Mouse (Mus musculus) erythroblast, adult 5-6 weeks (primary cell): ENCODE data around the gene Pxn. TPM values are rescaled to one million over a fixed set of nuclear protein-coding genes. Genes with fewer than 3 reads are reported as not detected.

Experiments
- total RNA-seq, 2 experiments: library from RNA; stranded (forward) in 1 of 2; stranded (reverse) in 1 of 2; fragments of 150-400 nt in 1 of 2; fragments of 200-764, 138-1000 nt in 1 of 2; gene quantifications; 2 replicates each; pipeline versions ENCODE4 v1.2.3 to v1.2.4; 2015 to 2017; ENCODE audit warnings: low replicate concordance in 2 of 2

Gene Pxn
- total RNA-seq, 2 experiments from 2014 or later, result 18.8 to 57.5 TPM

Other genes with a start within 250 kb of the Pxn start
- 505 and 538 TPM in 2 replicates for gene Rnf10, start 233.8 kb upstream of the Pxn start, total RNA-seq (2015; ENCODE audit: low replicate concordance)
- gene Rnf10, start 233.8 kb upstream of the Pxn start, total RNA-seq (2017; ENCODE audit: low replicate concordance), result 1,329 and 1,906 TPM in 2 replicates
- gene Coq5, start 227.0 kb upstream of the Pxn start, total RNA-seq (2015; ENCODE audit: low replicate concordance), result 1.7 and 2.5 TPM in 2 replicates
- gene Coq5, start 227.0 kb upstream of the Pxn start, total RNA-seq (2017; ENCODE audit: low replicate concordance), result 8.3 and 12.3 TPM in 2 replicates
- gene Dynll1, start 205.7 kb upstream of the Pxn start, total RNA-seq (2015; ENCODE audit: low replicate concordance), result 181 and 187 TPM in 2 replicates
- 61.4 and 103 TPM in 2 replicates for gene Dynll1, start 205.7 kb upstream of the Pxn start, total RNA-seq (2017; ENCODE audit: low replicate concordance)
- 25.5 and 41.1 TPM in 2 replicates for gene Srsf9, start 179.5 kb upstream of the Pxn start, total RNA-seq (2015; ENCODE audit: low replicate concordance)
- 29.1 and 32.1 TPM in 2 replicates for gene Srsf9, start 179.5 kb upstream of the Pxn start, total RNA-seq (2017; ENCODE audit: low replicate concordance)
- gene Gatc, start 165.5 kb upstream of the Pxn start, total RNA-seq (2015; ENCODE audit: low replicate concordance), result 15.0 and 18.4 TPM in 2 replicates
- gene Gatc, start 165.5 kb upstream of the Pxn start, total RNA-seq (2017; ENCODE audit: low replicate concordance), result 1.8 and 4.1 TPM in 2 replicates
- 9.6 and 9.8 TPM in 2 replicates for gene Triap1, start 165.5 kb upstream of the Pxn start, total RNA-seq (2015; ENCODE audit: low replicate concordance)
- gene Triap1, start 165.5 kb upstream of the Pxn start, total RNA-seq (2017; ENCODE audit: low replicate concordance), result 2.8 and 7.7 TPM in 2 replicates
- 164 and 167 TPM in 2 replicates for gene Cox6a1, start 157.7 kb upstream of the Pxn start, total RNA-seq (2015; ENCODE audit: low replicate concordance)
- 24.7 and 54.8 TPM in 2 replicates for gene Cox6a1, start 157.7 kb upstream of the Pxn start, total RNA-seq (2017; ENCODE audit: low replicate concordance)
- gene Msi1, start 77.1 kb upstream of the Pxn start, total RNA-seq (2015; ENCODE audit: low replicate concordance), result not detected in 2 replicates
- not detected in 2 replicates for gene Msi1, start 77.1 kb upstream of the Pxn start, total RNA-seq (2017; ENCODE audit: low replicate concordance)
- gene Pla2g1b, start 40.4 kb upstream of the Pxn start, total RNA-seq (2015; ENCODE audit: low replicate concordance), result not detected in 2 replicates
- not detected in 2 replicates for gene Pla2g1b, start 40.4 kb upstream of the Pxn start, total RNA-seq (2017; ENCODE audit: low replicate concordance)
- gene Sirt4, start 22.0 kb upstream of the Pxn start, total RNA-seq (2015; ENCODE audit: low replicate concordance), result 3.1 and 5.9 TPM in 2 replicates
- gene Sirt4, start 22.0 kb upstream of the Pxn start, total RNA-seq (2017; ENCODE audit: low replicate concordance), result 0.60 and 2.0 TPM in 2 replicates
- 681 and 822 TPM in 2 replicates for gene Rplp0, start 52.8 kb downstream of the Pxn start, total RNA-seq (2015; ENCODE audit: low replicate concordance)
- 339 and 478 TPM in 2 replicates for gene Rplp0, start 52.8 kb downstream of the Pxn start, total RNA-seq (2017; ENCODE audit: low replicate concordance)
- 9.4 and 10.9 TPM in 2 replicates for gene Gcn1l1, start 58.6 kb downstream of the Pxn start, total RNA-seq (2015; ENCODE audit: low replicate concordance)
- gene Gcn1l1, start 58.6 kb downstream of the Pxn start, total RNA-seq (2017; ENCODE audit: low replicate concordance), result 14.2 and 21.3 TPM in 2 replicates
- gene Rab35, start 125.2 kb downstream of the Pxn start, total RNA-seq (2015; ENCODE audit: low replicate concordance), result 17.3 and 17.8 TPM in 2 replicates
- 13.8 and 15.4 TPM in 2 replicates for gene Rab35, start 125.2 kb downstream of the Pxn start, total RNA-seq (2017; ENCODE audit: low replicate concordance)
- 0.96 TPM in 1 of 2 replicates, not detected in the other for gene Bicdl1, start 224.9 kb downstream of the Pxn start, total RNA-seq (2015; ENCODE audit: low replicate concordance)
- 0.34 and 0.98 TPM in 2 replicates for gene Bicdl1, start 224.9 kb downstream of the Pxn start, total RNA-seq (2017; ENCODE audit: low replicate concordance)